Mouse (Mus musculus) cerebellum, adult 9-10 months (tissue): ENCODE measurements around the gene Slc6a4.

Source experiments
- DNase-seq: peaks from one replicate; pipeline ENCODE4 v3.0.0; 2022

The Slc6a4 gene

DNA sequence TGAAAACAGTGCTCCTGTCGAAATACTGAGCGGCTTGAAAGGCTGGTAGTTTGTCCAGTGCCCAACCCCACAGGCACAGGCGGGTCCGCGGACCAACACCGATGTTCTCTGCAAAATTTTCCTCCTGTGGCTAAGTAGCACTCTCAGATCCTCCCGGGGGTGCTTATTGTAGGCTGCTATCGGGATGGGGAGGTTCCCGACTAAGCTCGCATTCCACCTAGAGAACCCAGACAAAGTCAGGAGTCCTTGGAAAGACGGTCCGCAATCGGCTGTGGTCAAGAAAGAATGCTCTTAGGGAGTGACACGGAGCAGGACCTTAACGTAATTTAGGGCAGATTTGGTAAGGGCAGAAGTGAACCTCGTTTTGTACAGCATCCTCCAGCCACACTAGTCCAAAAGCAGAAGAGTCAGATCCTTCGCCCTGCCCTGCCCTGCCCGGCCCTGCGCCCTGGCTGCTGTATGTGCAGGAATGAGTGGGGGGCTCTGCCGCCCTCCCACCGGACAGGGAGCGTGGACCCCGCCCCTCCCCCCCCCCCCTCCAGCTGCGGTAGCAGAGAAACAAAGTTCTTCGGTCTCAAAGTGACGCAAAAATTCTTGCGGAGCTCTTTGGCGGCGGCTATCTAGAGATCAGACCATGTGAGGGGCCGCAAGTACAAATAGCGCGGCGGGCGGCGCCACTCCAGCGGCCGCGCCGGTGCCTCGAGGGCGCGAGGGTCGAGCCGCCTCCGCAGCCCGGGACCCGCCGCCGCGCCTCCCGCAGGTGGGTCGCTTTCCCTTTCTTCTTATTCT, at the start of gene Slc6a4:
Gene Slc6a4, plus strand, starts transcription at position 688 of the 789 bp plus-strand sequence.
- DNase-seq, result no peak

DNA sequence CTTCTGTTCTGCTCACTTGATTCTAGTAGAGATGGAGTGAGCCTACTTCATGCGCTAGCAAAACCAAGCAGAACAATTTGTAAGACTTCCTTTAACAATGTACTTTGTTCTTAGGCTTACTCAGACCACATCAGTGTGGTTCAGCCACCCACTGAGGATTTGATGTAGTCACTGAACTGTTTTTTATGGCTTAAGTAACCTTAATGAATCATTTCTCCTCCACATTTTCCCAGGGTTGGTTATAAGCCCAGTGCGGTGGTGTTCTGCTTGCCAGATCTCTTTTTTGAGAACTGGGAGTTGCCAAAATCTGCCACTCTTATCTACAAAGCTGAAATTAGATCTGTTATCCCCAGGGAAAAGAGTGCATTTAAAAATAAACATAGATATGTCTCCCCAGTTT, 44.9 kb upstream of the Slc6a4 start:
- DNase-seq, result no peak

DNA sequence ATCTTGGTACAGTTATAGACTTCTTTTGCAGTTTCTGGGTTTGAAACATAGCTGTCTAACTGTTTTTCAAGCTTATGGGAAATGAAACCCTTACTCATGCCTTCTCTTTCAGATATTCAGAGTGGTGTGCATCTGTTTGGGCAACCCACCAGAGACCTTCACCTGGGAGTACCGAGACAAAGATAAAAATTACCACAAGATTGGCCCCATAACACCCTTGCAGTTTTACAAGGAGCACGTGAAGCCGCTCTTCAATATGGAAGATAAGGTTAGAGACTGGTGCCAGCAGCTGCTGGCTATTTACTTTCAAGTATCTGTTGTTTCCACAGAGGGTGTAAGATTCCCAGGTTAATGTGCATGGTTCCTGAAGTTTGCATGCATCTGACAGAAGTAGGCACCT, 32.7 kb upstream of the Slc6a4 start:
- no peak for DNase-seq

DNA sequence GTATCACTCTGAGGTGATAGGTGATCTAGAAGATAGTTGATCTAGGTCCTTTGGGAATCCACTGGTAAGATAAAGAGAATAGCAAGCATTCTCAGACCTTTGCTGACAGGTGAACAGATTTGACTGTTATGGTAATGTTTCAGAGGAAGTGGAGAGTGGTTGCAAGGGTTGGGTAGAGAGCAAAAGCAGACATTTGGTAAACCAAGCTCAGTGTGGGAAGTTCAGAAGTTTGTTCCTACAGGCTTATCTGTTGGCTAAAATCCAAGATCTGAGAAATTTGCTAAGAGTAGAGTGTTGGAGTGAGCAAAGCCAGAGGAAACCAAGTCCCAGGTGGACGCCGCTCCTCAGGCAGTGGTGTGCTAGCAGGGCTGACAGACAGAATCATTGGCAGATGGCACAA, 28.1 kb upstream of the Slc6a4 start:
- DNase-seq, result no peak

DNA sequence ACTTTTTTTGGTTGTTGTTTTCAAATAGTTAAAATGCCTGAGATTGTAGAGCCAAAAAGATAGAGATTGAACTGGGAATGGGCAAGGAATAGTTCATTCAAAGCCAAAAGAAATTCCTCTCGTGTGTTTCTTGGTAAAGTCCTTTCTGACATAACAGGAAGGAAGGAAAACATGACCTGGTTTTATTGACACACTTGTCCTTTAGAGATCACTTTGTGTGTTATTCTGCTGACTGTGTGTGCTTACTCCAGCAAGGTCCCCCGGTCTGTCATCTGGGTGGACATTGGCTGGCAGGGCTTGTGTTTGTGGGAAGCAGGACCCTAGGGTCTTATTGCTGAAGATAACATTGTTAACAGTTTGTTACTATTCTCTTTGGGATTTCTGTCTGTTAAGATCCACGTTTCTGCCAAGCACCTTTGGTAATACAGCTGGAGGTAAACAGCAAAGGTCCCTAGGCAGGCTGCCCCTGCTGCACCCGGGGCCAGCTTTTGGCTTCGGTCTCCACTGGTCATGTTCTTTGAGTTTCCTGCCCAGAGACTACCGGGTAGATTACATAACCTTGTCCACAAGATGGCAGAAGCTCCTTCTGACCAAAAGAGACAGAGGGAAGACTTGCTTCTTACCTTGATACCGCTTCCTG, 23.6 kb upstream of the Slc6a4 start:
- DNase-seq, result no peak

DNA sequence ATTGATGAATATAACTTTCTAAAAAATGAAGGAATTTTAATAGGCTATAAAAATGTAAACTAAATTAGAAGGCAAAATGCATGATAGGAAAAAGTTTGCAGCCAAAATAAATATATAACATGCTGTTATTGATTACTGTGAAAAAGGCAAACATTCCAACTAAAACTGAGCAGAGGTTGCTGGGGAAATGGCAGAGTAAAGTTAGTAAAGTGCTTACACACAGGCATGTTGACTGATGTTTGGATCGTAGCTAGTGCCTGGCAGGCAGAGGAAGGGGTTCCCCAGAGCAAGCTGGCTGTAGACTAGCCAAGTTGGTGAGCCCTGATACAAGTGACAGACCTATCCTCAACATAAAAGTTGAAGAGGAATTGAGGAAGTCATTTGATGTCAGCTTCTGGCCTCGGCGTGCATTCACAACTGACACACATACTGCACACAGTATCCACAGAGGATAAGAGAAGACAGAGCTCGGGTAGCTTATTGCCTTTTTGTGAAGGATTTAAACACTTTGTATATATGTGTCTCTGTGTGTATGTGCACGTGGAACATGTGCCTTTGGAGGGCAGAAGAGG, 16.7 kb upstream of the Slc6a4 start:
- DNase-seq, result no peak

DNA sequence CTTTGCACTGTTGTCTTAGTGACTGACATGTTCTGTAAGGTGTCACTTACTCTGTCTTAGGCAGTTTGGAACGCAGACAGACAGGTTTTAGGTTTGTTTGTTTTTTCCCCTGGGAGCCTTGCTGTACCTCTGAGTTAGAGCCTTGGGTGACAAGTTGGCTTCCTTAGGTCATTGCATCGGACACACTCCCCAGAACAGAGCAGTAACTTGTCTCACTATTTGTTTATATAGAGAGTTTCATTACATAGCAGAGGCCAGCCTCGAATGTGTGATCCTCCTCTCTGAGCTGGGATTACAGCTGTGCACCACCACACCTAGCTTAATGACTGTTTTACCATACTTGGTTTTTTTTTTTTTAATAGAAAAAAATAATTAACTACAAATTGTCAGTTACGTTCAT, 16.0 kb upstream of the Slc6a4 start:
- DNase-seq, result no peak

DNA sequence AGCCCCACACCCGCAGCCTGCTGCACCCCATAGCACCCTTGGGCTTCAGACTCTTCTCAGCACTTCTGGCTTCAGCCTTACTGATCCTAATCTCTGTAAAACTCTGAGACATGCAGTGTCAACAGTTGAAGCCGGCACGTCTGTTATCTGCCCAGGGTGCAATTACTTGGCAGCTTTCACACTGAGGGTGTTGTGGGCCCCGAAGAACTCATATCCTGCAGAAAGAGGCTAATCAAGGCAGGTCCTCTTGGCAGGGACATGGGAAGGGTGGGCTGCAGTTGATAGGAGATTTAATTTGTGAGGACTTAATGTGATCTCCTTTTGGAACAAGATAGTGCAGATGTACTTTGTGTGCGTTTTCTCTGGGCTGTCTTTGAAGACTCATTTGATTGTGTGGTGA, 14.8 kb upstream of the Slc6a4 start:
- DNase-seq, result no peak

DNA sequence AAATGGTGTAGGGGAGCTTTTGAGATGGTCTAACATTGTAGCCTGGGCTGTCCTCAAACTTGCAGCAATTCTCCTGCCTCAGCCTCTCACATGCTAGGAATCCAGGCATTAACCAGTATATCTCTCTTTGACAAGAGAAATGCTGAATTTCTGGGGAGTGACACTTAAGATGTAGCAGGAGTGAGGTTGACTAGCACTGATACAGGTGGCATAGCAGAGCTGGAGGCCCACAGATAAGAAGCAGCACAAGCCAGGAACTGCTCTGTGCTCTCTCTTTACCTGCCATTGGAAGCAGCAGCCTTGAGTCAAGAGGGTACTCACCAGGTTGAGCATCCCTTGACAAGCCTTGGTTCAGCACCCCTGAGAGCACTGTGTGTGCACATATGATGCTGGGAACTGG, 14.2 kb upstream of the Slc6a4 start:
- no peak for DNase-seq

DNA sequence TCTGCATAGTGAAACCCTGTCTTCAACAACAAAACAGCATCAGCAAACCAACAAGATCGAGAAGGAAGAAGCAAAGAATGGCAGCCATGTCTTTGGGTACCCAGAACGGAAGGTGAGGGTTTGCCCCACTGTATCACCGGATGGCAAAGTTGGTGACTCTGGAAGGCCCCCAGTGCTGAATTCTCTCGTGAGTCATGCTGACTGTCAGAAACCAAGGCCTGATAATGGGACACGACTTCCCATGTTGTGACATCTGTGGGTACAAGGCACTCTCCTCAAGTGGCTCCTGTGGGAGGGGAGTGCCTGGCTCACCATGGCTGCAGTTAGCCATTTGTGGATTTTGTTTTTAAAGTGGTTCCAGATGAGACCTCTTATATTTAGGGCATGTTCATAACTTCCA, 7.6 kb upstream of the Slc6a4 start:
- DNase-seq, result no peak

DNA sequence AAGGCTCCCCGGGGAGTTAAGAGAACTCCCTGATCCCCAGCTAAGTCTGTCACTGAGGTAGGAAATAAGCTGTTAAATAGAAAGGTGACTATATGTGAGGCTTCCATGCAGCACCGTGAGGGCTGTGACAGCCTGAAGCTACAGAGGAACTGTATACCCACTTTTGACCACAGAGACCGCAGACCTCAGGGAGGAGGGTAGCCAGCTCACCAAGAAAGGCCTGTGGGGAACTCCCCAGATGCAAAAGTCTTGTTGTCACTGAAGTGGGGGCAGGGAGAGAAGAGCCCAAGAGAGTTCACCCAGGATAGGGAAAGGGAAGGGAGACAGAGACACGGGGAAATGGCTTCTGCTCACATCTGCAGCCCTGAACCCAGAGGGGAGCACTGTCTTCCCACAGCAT, 5.5 kb upstream of the Slc6a4 start:
- no peak for DNase-seq

DNA sequence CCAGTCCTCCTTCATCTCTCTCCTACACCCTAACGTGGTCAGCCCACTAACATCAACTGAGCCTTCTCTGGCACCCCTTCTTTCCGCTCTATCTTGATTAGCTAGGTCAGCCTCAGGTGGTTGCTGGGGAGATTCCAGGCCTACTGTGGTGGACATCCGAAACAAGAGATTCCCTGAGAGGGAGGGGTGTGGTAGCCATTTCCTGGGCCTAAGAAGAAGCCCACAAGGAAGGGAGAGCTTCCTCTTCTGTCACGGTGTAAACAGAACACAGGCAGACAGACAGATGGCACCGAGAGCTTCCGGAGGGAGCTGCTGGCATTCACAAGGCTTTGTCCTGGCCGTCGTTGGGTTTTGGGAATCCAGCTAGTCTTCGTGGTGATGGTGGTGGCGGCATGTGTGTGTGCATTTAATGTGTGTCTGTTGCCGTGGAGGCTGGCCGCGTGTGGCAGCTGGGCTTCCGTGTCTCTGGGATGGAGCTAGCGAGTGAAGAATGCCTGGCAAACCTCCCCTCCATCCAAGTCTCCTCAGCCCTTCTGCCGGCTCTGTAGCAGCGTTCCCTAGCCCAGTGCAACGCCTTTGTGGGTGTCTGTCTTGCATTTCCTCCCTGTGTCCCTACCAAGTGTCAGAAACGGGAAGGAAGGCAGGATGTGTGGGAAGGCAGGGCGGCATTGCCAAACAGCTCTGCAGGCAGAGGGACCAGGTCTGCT, 2.3 kb upstream of the Slc6a4 start:
- no peak for DNase-seq

DNA sequence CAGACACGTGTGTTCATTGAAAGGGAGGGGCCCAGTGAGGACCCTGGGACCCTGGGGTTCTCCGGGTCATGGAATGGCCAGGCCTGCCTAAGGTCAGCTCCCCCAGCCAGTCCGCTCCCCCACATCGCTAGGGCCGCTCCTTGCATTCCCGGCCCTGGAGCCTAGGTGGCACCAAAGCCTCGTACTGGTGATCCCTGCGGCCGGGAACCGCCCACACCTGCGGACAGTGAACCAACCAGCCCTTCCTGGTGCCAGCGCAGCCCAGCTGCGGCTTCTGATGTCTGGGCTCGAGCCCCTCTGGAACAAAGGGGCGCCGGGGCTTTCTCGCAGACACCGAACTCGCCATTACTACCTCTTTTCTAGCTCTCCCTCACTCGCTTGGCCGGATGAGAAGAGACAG, 1.1 kb upstream of the Slc6a4 start:
- DNase-seq, result peak; percentile 66

DNA sequence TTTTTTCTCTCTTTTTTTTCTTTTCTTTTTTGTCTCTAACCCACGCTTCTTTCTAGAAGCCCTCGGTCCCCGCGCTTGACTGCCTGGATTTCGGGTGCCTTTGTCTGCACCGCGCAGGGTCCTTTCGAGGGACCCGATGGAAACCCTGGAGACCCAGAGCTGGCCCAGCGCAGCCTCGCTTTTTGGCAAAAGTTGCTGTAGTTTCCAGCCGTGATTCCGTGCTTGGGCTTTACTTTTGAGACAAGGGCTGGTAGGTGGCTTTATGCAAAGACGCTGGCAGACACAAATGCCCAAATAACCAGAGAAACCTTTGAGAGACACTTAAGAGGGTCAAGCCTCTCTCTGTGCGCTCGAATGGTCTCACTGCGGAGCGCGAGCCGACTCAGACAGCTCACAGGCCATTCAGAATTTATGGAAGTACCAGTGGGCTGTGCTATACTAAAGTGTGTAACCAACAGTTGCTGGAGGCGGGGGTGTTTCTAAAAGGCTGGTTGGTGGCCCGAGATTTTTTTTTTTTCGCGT, 363 bp downstream of the Slc6a4 start:
- no peak for DNase-seq

DNA sequence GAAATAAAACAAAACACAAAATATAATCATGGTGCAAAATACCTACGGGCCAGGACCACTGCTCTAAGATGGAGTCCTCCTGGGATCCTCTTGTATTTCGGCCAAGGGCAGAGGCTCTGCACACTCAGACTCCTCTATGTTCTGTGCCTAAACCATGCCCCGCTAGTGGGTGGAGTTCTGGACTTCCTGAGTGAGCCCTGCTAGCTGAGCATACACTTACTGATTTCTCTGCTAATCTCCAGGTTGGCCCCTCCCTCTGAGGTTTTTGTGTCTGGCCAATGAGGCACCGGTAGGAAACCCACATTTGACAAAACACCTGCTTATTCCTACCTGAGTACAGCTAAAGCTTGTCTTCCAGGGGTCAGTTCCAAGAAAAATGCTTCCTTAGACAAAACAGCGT, 2.3 kb downstream of the Slc6a4 start:
- DNase-seq, result no peak

DNA sequence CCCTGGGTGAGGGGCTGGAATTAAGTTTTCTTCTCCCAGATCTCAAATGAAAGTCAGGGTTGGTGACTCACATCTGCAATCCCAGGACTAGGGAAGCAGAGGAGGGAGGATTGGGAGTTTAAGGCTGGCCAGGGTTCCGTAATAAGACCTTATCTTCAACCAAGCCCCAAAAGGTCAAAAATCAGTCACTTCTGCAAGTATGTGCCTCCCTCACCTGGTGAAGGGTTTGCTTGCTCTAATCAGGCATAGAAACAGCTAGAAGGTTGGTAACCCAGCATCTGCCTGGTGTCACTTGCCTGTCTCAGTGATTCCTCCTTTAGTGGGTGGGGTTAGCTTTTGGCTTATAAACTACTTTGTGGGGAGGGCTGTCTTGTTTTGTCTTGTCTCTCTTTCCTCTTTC, 4.0 kb downstream of the Slc6a4 start:
- DNase-seq, result no peak

DNA sequence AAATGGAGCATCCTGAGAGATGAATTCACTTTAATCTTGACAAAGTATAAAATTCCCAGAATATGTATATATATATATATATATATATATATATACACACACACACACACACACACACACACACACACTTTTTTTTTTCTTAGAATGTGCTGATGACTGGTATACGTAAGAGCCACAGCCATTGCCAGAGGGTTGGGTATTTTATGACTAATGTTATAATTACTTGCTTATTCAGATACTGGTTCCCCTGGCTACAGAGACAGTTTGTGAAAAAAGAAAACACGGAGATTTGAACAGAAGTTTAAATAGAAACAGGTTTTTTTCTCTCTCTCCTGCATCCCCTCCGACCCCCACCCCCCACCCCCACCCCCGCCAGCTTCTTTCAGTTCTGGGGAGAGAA, 7.5 kb downstream of the Slc6a4 start:
- DNase-seq, result no peak

DNA sequence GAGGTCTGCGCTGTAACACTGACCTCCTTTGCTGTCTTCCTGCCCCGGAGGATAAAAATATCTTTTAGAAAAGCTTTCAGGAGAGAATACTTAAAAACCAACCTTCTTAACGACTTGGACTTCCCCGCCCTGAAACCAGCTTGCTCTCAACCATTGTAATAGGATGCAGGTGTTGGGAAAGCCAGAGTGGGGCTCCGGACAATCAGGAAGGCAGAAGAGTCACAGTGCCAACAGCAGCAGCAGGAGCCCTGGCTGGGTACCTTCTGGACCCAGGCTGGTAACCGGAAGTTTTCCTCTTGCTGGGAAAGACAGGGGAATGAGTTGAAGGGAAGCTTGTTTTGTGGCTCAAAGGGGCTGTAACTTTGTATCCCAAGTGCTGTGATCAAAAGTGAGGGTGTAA, 8.2 kb downstream of the Slc6a4 start:
- no peak for DNase-seq

DNA sequence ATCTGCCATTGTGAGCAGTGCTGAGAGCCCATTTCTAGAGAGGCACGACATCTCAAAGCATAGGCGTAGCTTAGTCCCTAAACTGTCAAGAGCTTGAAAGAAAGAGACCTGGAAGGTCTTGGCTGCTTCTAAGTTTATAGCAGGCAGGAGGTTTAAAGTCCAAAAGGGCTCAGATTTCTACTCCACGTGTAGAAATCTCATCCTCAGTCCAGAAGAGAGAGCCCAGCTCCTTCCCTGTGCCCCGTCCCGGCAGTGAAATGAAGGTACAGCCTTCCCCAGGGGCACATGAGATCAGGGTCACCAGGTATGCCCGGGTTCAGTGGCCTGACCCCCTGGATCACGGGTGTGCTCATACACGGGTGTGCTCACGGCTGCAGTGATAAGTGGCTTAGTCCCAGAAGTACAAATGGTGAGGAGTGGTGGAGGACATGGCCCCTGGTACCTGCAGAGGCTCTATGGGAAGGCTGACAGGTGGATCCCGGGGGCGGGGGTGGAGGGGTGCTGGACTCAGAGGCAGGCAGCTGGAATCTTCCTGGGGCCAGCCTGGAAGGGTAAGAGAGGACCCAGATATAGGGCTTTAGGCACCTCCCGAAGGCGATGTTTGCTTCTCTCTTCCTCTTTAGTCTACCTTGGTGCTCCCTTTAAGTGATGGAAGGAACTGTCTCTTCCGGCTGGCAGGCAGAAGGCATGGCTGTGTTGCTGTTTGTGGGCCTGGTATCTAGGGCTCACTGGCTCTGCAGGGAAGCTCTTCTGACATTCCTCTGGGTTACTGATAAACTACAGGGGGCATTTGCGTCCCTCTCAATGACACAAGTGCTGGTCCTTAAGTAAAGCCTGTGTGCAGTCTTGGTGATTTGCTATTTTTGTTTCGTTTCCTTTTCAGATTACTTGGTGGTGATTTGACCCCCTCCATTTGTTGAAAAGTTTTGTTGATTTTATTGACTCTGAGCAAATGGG, 10.9 kb downstream of the Slc6a4 start:
- no peak for DNase-seq

DNA sequence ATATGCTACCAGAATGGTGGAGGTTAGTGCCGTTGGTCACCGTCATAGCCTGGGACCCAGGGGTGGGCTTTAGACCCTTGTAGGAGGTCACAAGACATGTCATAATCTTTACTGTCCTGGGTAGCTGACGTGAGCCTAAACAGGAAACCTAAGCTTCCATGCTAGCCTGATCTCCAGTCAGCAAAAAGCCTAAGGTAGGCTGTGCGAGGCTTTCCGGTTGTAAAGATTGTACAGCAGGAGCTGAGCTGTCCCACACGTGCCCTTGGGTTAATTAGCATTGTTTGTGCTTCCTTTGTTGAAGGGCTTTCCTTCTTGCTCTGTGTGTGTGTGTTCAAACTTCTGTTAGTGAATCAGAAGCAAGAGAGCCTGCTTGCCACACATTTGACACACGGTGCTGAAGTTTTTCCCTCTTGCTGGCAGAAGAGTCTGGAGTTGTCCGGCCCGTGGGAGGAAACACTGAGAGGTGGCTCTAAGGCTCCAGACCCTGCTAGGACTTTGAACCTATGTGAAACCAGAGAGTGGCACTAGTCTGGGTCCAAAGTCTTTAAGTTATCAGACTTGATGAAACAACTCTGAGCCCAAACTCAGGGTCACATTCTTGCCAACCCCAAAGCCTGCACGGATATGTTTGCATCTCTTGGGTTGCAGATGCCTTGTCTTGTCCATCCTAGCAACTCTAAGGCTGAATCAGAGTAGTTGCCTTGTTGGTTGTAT, 12.5 kb downstream of the Slc6a4 start:
- DNase-seq, result no peak

DNA sequence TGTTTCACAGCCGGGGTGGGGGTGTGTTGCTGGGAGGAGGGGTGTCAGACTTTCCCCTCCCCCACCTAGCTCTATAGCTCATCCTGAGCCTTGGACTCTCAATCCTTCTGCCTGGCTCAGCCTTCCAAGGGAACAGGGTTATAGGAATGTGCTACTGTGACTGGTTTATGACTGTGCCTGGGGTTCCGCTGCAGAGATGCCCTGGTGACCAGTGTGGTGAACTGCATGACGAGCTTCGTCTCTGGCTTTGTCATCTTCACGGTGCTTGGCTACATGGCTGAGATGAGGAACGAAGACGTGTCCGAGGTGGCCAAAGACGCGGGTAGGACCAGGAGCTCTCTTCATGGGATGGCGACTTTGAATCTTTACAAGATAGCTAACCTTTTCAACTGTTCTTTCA, 19.6 kb downstream of the Slc6a4 start:
- no peak for DNase-seq

DNA sequence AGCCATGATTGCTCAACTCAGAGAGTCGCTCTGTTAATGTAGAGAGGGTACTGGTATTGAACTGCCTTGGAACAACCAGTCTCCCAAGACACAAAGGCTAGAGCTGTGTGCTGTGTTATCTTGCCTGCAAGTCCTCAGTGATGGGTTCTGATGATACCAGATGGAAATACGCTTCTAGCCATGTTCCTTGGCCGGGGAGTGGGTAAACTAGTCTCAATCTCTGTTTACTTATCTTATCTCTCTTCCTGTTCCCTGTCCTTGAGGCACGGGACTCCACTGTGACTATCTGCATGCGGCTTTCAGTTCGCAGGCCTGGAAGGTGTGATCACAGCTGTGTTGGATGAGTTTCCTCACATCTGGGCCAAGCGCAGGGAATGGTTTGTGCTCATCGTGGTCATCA, 21.1 kb downstream of the Slc6a4 start:
- no peak for DNase-seq
